Mouse (Mus musculus) CD8-positive naive resting alpha-beta T cell, adult 2 months (primary cell): ENCODE measurements around the gene Muc5b.

Experiments used
- DNase-seq, 2 experiments: peaks; one replicate each; pipeline ENCODE4 v3.0.0; 2022; ENCODE audit warnings: low read depth in 2 of 2, low spot score in 2 of 2

Muc5b gene

GRCm38 (mm10) chr7:141902269-141902729, 63.4 kb downstream of the Muc5b start:
- DNase-seq = peak; percentile 99 to 100

- no peak for DNase-seq
These were observed 63.9 kb downstream of the Muc5b start for GRCm38 (mm10) chr7:141902791-141903190.

DNA sequence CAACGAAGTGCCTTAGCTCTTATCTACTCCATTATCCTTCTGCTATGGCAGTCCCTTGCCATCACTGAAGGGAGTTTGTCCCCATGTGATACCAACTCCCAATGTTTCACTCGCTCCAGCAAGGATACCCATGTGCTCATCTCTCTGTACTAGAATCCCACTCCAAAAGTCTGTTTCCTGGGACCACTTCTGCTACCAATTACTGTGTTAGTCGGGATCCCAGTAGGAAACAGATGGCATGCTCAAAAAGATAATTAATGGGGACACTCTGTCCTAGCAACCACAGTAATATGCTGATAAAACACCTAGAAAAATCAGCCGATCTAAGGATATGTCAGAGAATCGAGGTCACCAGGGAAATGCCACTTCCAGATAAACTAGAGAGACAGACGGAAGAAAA, 69.7 kb downstream of the Muc5b start:
- no peak for DNase-seq

- DNase-seq = no peak
These were observed 72.4 kb downstream of the Muc5b start for GRCm38 (mm10) chr7:141911305-141911704.

DNA sequence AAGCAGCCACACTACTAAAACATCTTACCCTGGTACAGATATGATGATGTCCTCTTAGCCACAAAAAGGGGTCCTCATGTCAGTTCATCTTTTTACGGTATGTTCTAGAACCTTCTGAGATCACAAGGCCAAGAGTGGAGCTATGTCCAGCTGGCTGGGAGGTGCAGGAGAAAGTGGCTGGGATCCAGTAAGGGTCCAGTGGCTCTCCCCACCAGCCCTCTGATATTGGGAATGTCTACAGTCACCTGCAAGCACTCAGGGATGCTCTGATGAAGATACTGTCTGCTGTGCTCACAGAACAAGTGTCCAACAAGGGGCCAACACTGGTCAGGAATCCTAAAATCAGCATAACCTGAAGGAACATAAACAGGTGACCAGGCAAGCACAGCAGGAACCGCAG, 79.5 kb downstream of the Muc5b start, which contains the start of gene Tollip:
Tollip (minus strand) TSS at position 101 of the 400 bp plus-strand sequence.
- DNase-seq = no peak
